In the genomic region with DNA sequence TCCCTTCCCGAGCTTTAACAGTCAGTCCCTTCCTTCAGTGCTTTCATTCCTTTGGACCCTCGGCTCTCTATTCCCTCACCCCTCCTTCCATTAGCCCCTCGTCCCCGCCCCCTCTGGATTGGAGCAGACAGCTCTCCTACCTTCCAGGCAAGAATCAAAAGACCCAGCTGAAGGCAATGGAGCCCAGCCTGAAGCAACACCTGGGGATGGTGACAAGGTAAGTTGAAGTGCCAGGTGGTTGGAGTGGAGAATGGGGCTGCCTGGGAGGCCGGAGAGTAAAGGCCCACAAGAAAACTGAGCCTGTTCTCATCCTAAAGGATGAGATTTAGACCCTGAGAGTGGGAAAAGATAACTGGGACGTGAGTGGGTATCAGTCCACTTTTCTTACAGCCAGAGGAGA, we compare ENCODE assay signal across 26 mouse cellular contexts. TPM values are rescaled to one million over a fixed set of nuclear protein-coding genes. Genes with fewer than 3 reads are reported as not detected.
A peak's percentile ranks its signal among the peaks of the same experiment; 100 is the strongest.
DNase-seq lines count a peak whose midpoint lies in the region; ATAC-seq and TF ChIP-seq lines count a peak whose summit lies in the region.
"Had no signal": no experiment of that assay in that cellular context is flagged by ENCODE, and none has a peak within 500 bp of the region (broad histone marks: within the 10 kb centered on the region; RNA-seq: fewer than 3 reads in every experiment).

No protein-coding gene starts in this region.

- H3K27ac ChIP-seq in embryonic facial prominence, embryonic 13.5 days, result no peak overlapping the region
- no peak overlapping the region for H3K27ac ChIP-seq in embryonic facial prominence, embryonic 10.5 days (replicated peaks)
- H3K27ac ChIP-seq in layer of hippocampus, adult 2 months, result peak overlapping the region; percentile 51
- H3K27ac ChIP-seq in liver, embryonic 11.5 days (ENCODE audit: low read depth, low read length), result no peak overlapping the region
- H3K27ac ChIP-seq in liver, postnatal 0 days (ENCODE audit: low read depth), result no peak overlapping the region
- H3K27ac ChIP-seq: forebrain, embryonic 13.5 days; forebrain, embryonic 15.5 days had no signal

- no peaks in the 10 kb centered on the region for H3K4me1 ChIP-seq in embryonic facial prominence, embryonic 13.5 days
- H3K4me1 ChIP-seq in embryonic facial prominence, embryonic 10.5 days, result no peaks in the 10 kb centered on the region
- no peaks in the 10 kb centered on the region for H3K4me1 ChIP-seq in liver, embryonic 11.5 days (replicated peaks; ENCODE audit: control insufficient read depth, insufficient read depth, low read length)
- no peaks in the 10 kb centered on the region for H3K4me1 ChIP-seq in liver, postnatal 0 days (ENCODE audit: insufficient read depth)
- H3K4me1 ChIP-seq: forebrain, embryonic 13.5 days; forebrain, embryonic 15.5 days had no signal

- no peak for DNase-seq in embryonic facial prominence, embryonic 10.5 days (ENCODE audit: low spot score)
- DNase-seq in layer of hippocampus, adult 2 months (ENCODE audit: low spot score in 2 of 2), result no peak
- no peak for DNase-seq in layer of hippocampus, adult 18-20 months (ENCODE audit: low spot score in 2 of 2)
- DNase-seq in liver, embryonic 11.5 days (ENCODE audit: low spot score), result no peak
- DNase-seq in liver, postnatal 0 days, result no peak
- DNase-seq: adrenal gland, adult 8-10 months; adrenal gland, postnatal 14 days; adrenal gland, postnatal 36 days; B cell, adult 2 months; cerebellum, adult 11-12 months; cerebellum, adult 2 months; cerebellum, adult 9-10 months; cerebellum, postnatal 10 days; cerebellum, postnatal 25 days; forebrain, postnatal 0 days had no signal

- TF ChIP-seq CTCF in layer of hippocampus, adult 2 months (conservative IDR thresholded peaks at IDR 0.05), result no peak
- no peak for TF ChIP-seq CTCF in liver, postnatal 0 days (IDR thresholded peaks at IDR 0.05; ENCODE audit: low read depth)

- H3K9ac ChIP-seq in embryonic facial prominence, embryonic 13.5 days, result 0 out of 2 replicates have a peak overlapping the region, but pooled peaks have one; percentile 32
- no peak overlapping the region for H3K9ac ChIP-seq in liver, embryonic 11.5 days (ENCODE audit: low read depth, low read length)
- no peak overlapping the region for H3K9ac ChIP-seq in liver, postnatal 0 days (replicated peaks)
- H3K9ac ChIP-seq: forebrain, embryonic 13.5 days; forebrain, embryonic 15.5 days; forebrain, postnatal 0 days had no signal

- ATAC-seq in embryonic facial prominence, embryonic 13.5 days (ENCODE audit: insufficient number of reproducible peaks, insufficient read depth, low FRiP score, low TSS enrichment, low read depth), result no peak
- no peak for ATAC-seq in liver, embryonic 11.5 days (replicated peaks; ENCODE audit: low FRiP score)
- no peak for ATAC-seq in liver, postnatal 0 days
- ATAC-seq: activated CD4-positive, CD25-positive, alpha-beta regulatory T cell, adult 4 months; CD4-positive, CD25-positive, alpha-beta regulatory T cell, adult 4 months; forebrain, embryonic 13.5 days; forebrain, embryonic 15.5 days; forebrain, postnatal 0 days; Patski had no signal

- no peaks in the 10 kb centered on the region for H3K9me3 ChIP-seq in embryonic facial prominence, embryonic 13.5 days
- no peaks in the 10 kb centered on the region for H3K9me3 ChIP-seq in embryonic facial prominence, embryonic 10.5 days
- H3K9me3 ChIP-seq in liver, embryonic 11.5 days (ENCODE audit: control insufficient read depth, low read length), result no peaks in the 10 kb centered on the region
- H3K9me3 ChIP-seq in liver, postnatal 0 days (ENCODE audit: low read length), result no peaks in the 10 kb centered on the region
- H3K9me3 ChIP-seq: forebrain, embryonic 13.5 days; forebrain, embryonic 15.5 days; G1E had no signal

- no peaks in the 10 kb centered on the region for H3K27me3 ChIP-seq in embryonic facial prominence, embryonic 13.5 days
- no peaks in the 10 kb centered on the region for H3K27me3 ChIP-seq in embryonic facial prominence, embryonic 10.5 days (replicated peaks; ENCODE audit: low read depth, poor library complexity, severe bottlenecking)
- no peaks in the 10 kb centered on the region for H3K27me3 ChIP-seq in liver, embryonic 11.5 days (replicated peaks; ENCODE audit: control insufficient read depth, insufficient read depth, low read length)
- H3K27me3 ChIP-seq in liver, postnatal 0 days (ENCODE audit: insufficient read depth, low read length), result no peaks in the 10 kb centered on the region
- H3K27me3 ChIP-seq: CH12.LX; forebrain, embryonic 13.5 days; forebrain, embryonic 15.5 days; Patski had no signal

- no peak overlapping the region for H3K4me2 ChIP-seq in embryonic facial prominence, embryonic 13.5 days
- no peak overlapping the region for H3K4me2 ChIP-seq in liver, embryonic 11.5 days
- H3K4me2 ChIP-seq in liver, postnatal 0 days (ENCODE audit: low read depth, low read length), result no peak overlapping the region
- H3K4me2 ChIP-seq: forebrain, embryonic 13.5 days; forebrain, embryonic 15.5 days had no signal

- H3K4me3 ChIP-seq in embryonic facial prominence, embryonic 13.5 days, result no peak overlapping the region
- H3K4me3 ChIP-seq in embryonic facial prominence, embryonic 10.5 days, result no peak overlapping the region
- no peak overlapping the region for H3K4me3 ChIP-seq in layer of hippocampus, adult 2 months
- 0 out of 2 replicates have a peak overlapping the region, but pooled peaks have one; percentile 5 for H3K4me3 ChIP-seq in liver, embryonic 11.5 days (ENCODE audit: low read depth, low read length)
- H3K4me3 ChIP-seq in liver, postnatal 0 days (ENCODE audit: low read depth, low read length), result no peak overlapping the region
- H3K4me3 ChIP-seq: forebrain, embryonic 13.5 days; forebrain, embryonic 15.5 days had no signal

- WGBS in embryonic facial prominence, embryonic 13.5 days, result 89% methylated on average over 6 of the region's 6 CpGs
- 90% methylated on average over 6 of the region's 6 CpGs for WGBS in embryonic facial prominence, embryonic 10.5 days
- 86% methylated on average over 6 of the region's 6 CpGs for WGBS in liver, embryonic 11.5 days
- WGBS in liver, postnatal 0 days (ENCODE audit: insufficient replicate concordance), result 89% methylated on average over 6 of the region's 6 CpGs

- no peak for TF ChIP-seq EP300 in liver, postnatal 0 days (IDR thresholded peaks at IDR 0.05; ENCODE audit: low read depth)

- peaks cover 96% of the 10 kb centered on the region for H3K36me3 ChIP-seq in embryonic facial prominence, embryonic 13.5 days
- peaks cover 100% of the 10 kb centered on the region for H3K36me3 ChIP-seq in embryonic facial prominence, embryonic 10.5 days (replicated peaks)
- H3K36me3 ChIP-seq in liver, embryonic 11.5 days (ENCODE audit: control insufficient read depth, insufficient read depth, low read length), result peaks cover 81% of the 10 kb centered on the region
- H3K36me3 ChIP-seq in liver, postnatal 0 days (replicated peaks; ENCODE audit: insufficient read depth, low read length), result peaks cover 94% of the 10 kb centered on the region

RNA-seq across cellular contexts. Expression of a gene that starts 10.7 kb away (rescaled TPM):
- 107 and 108 TPM in 2 replicates for polyA plus RNA-seq in embryonic facial prominence, embryonic 13.5 days (2015; fragmentation: Nextera tagmentation; extraction: Ambion mirVana)
- 116 TPM in 2 replicates for polyA plus RNA-seq in embryonic facial prominence, embryonic 10.5 days (2016; fragmentation: Nextera tagmentation; extraction: Ambion mirVana)
- 100 to 1,000 TPM; 114 to 118 TPM for total RNA-seq in layer of hippocampus, adult 2 months (2021)
- total RNA-seq in layer of hippocampus, adult 18-20 months (2021), result 100 to 1,000 TPM; 104 to 112 TPM
- polyA plus RNA-seq in liver, embryonic 11.5 days (2014; fragmentation: Nextera tagmentation; extraction: Ambion mirVana), result 91.8 and 106 TPM in 2 replicates
- polyA plus RNA-seq in liver, postnatal 0 days (2015; fragmentation: Nextera tagmentation; extraction: Ambion mirVana), result 29.4 and 32.4 TPM in 2 replicates

RNA-seq across cellular contexts. Expression of a gene that starts 11.6 kb away (rescaled TPM):
- polyA plus RNA-seq in embryonic facial prominence, embryonic 13.5 days (2015; fragmentation: Nextera tagmentation; extraction: Ambion mirVana), result 44.7 and 54.6 TPM in 2 replicates
- polyA plus RNA-seq in embryonic facial prominence, embryonic 10.5 days (2016; fragmentation: Nextera tagmentation; extraction: Ambion mirVana), result 46.7 and 47.3 TPM in 2 replicates
- 100 to 1,000 TPM; 167 to 191 TPM for total RNA-seq in layer of hippocampus, adult 2 months (2021)
- total RNA-seq in layer of hippocampus, adult 18-20 months (2021), result 100 to 1,000 TPM; 166 to 169 TPM
- 32.3 and 34.8 TPM in 2 replicates for polyA plus RNA-seq in liver, embryonic 11.5 days (2014; fragmentation: Nextera tagmentation; extraction: Ambion mirVana)
- 20.2 and 22.3 TPM in 2 replicates for polyA plus RNA-seq in liver, postnatal 0 days (2015; fragmentation: Nextera tagmentation; extraction: Ambion mirVana)

RNA-seq across cellular contexts. Expression of a gene that starts 15.7 kb away (rescaled TPM):
- polyA plus RNA-seq in embryonic facial prominence, embryonic 13.5 days (2015; fragmentation: Nextera tagmentation; extraction: Ambion mirVana), result 36.7 and 42.6 TPM in 2 replicates
- polyA plus RNA-seq in embryonic facial prominence, embryonic 10.5 days (2016; fragmentation: Nextera tagmentation; extraction: Ambion mirVana), result 59.0 and 60.9 TPM in 2 replicates
- 10 to 100 TPM; 24.4 to 25.6 TPM for total RNA-seq in layer of hippocampus, adult 2 months (2021)
- 10 to 100 TPM; 25.6 to 26.3 TPM for total RNA-seq in layer of hippocampus, adult 18-20 months (2021)
- polyA plus RNA-seq in liver, embryonic 11.5 days (2014; fragmentation: Nextera tagmentation; extraction: Ambion mirVana), result 47.8 and 52.4 TPM in 2 replicates
- polyA plus RNA-seq in liver, postnatal 0 days (2015; fragmentation: Nextera tagmentation; extraction: Ambion mirVana), result 11.4 and 12.1 TPM in 2 replicates

RNA-seq across cellular contexts. Expression of a gene that starts 19.8 kb away (rescaled TPM):
- polyA plus RNA-seq in embryonic facial prominence, embryonic 13.5 days (2015; fragmentation: Nextera tagmentation; extraction: Ambion mirVana), result not detected in 2 replicates
- 0.59 and 0.96 TPM in 2 replicates for polyA plus RNA-seq in embryonic facial prominence, embryonic 10.5 days (2016; fragmentation: Nextera tagmentation; extraction: Ambion mirVana)
- total RNA-seq in layer of hippocampus, adult 2 months (2021), result 1 to 10 TPM; 2.0 to 2.9 TPM
- 1 to 10 TPM; 2.4 to 5.1 TPM for total RNA-seq in layer of hippocampus, adult 18-20 months (2021)
- not detected in 2 replicates for polyA plus RNA-seq in liver, embryonic 11.5 days (2014; fragmentation: Nextera tagmentation; extraction: Ambion mirVana)
- polyA plus RNA-seq in liver, postnatal 0 days (2015; fragmentation: Nextera tagmentation; extraction: Ambion mirVana), result not detected in 2 replicates
- total RNA-seq: adrenal gland, postnatal 14 days; CH12.LX had no signal
- polyA plus RNA-seq: CD4-positive, CD25-positive, alpha-beta regulatory T cell, adult 4 months; cerebellum, adult 2 months; cortical plate, adult 2 months; embryonic facial prominence, embryonic 14.5 days; forebrain, embryonic 11.5 days; forebrain, embryonic 13.5 days had no signal

RNA-seq across cellular contexts. Expression of a gene that starts 19.9 kb away (rescaled TPM):
- 84.9 and 90.0 TPM in 2 replicates for polyA plus RNA-seq in embryonic facial prominence, embryonic 13.5 days (2015; fragmentation: Nextera tagmentation; extraction: Ambion mirVana)
- 159 and 167 TPM in 2 replicates for polyA plus RNA-seq in embryonic facial prominence, embryonic 10.5 days (2016; fragmentation: Nextera tagmentation; extraction: Ambion mirVana)
- 10 to 100 TPM; 25.3 to 30.0 TPM for total RNA-seq in layer of hippocampus, adult 2 months (2021)
- total RNA-seq in layer of hippocampus, adult 18-20 months (2021), result 10 to 100 TPM; 24.2 to 30.3 TPM
- 163 and 171 TPM in 2 replicates for polyA plus RNA-seq in liver, embryonic 11.5 days (2014; fragmentation: Nextera tagmentation; extraction: Ambion mirVana)
- 30.5 and 32.5 TPM in 2 replicates for polyA plus RNA-seq in liver, postnatal 0 days (2015; fragmentation: Nextera tagmentation; extraction: Ambion mirVana)
